Mouse (Mus musculus): ENCODE data around the gene Bcor.

DNA sequence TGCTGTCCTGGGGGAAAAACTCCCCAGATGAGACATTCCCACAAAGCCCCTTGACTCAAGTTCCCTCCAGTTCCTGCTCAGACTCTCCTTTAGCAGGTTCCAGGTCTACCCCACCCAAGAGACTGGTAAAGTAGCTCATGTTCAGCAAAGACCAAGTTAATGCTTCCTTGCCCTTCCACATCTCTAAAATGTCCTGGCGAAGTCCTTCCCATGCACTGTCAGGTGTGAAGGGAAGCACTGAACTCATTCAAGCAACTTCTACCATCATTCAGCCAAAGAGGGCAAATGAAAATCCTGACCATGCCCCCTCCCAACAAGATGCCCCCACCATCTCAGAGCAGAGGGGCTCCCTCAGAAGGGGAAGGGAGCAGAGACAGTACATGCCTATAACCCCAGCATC lies 107.5 kb downstream of the Bcor start:
- TF ChIP-seq CTCF (IDR thresholded peaks at IDR 0.05) (no peak), EP300 (IDR thresholded peaks at IDR 0.05; ENCODE audit: insufficient read depth, low read depth, low read length) (no peak), POLR2A (IDR thresholded peaks at IDR 0.05; ENCODE audit: insufficient read depth, low read depth, low read length) (no peak)

All from heart, adult 2 months (tissue).